Mouse (Mus musculus): ENCODE measurements around the gene Elavl3.

DNA sequence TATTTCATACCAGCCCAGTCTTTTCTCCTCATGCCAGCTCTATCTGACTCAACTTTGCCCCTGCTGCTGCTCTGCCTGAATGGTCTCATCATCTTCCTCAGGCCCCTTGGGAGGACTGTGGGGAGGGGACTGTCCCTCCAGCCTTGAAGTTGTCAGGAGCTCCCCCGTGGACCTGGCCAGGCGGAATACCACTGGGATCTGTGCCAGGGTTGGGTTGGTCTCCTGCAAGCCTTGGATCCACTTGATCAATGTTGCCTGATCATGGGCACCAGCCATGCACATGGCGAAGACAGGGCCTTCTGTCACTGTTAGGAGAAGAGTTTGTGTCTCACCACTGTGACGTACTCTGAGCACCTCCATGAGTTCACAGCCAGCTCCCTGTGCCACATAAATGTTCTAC lies 20.5 kb upstream of the Elavl3 start:
- TF ChIP-seq POLR2A (IDR thresholded peaks at IDR 0.05; ENCODE audit: control insufficient read depth in 1 of 2, insufficient read depth in 1 of 2, low read depth in 1 of 2, low read length in 2 of 2, poor library complexity in 1 of 2), result no peak
- TF ChIP-seq CTCF (IDR thresholded peaks at IDR 0.05 in 2 of 3, conservative IDR thresholded peaks at IDR 0.05 in 1 of 3; ENCODE audit: control insufficient read depth in 1 of 3, insufficient read depth in 1 of 3, low read depth in 2 of 3, low read length in 3 of 3, poor library complexity in 1 of 3, severe bottlenecking in 1 of 3), result no peak
- TF ChIP-seq ELF1 (IDR thresholded peaks at IDR 0.05; ENCODE audit: low read depth, low read length), result no peak
- no peak for TF ChIP-seq POLR2AphosphoS2 (IDR thresholded peaks at IDR 0.05; ENCODE audit: low read length)
- TF ChIP-seq ZC3H11A (IDR thresholded peaks at IDR 0.05; ENCODE audit: low read depth, low read length), result no peak
- no peak for TF ChIP-seq CHD2 (IDR thresholded peaks at IDR 0.05; ENCODE audit: low read length)
- no peak for TF ChIP-seq MYC (IDR thresholded peaks at IDR 0.05; ENCODE audit: low read depth, low read length)
- TF ChIP-seq JUND (IDR thresholded peaks at IDR 0.05; ENCODE audit: low read depth, low read length), result no peak

All from MEL (cell line).